Mouse (Mus musculus): ENCODE results near the gene Lrp1.

GRCm38 (mm10) chr10:127534036-127534928 lies 86.7 kb downstream of the Lrp1 start, which contains the start of gene Nxph4:
- no peak for TF ChIP-seq CTCF (conservative IDR thresholded peaks at IDR 0.05; ENCODE audit: low read length)
- no peak for TF ChIP-seq NANOG (IDR thresholded peaks at IDR 0.05; ENCODE audit: borderline replicate concordance, low read length)

All from E14TG2a.4 (cell line).